Mouse (Mus musculus) olfactory bulb, adult 2 months (tissue): ENCODE results near the gene Snapc2. TPM values are rescaled to one million over a fixed set of nuclear protein-coding genes. Genes with fewer than 3 reads are reported as not detected.

ENCODE experiments used
- H3K27ac ChIP-seq: fragments of 200-500 bp; 2 replicates; pipeline ENCODE4 v1.5.1; 2012; ENCODE audit warnings: low read depth, low read length; ENCODE audit not compliant: insufficient read depth
- H3K4me1 ChIP-seq: fragments of 200-500 bp; 2 replicates; pipeline ENCODE4 v1.6.1; 2012; ENCODE audit warnings: low read length; ENCODE audit not compliant: control insufficient read depth, insufficient read depth
- H3K4me3 ChIP-seq: fragments of 200-500 bp; 2 replicates; pipeline ENCODE4 v1.5.1; 2012; ENCODE audit warnings: mild to moderate bottlenecking, low read depth, low read length, moderate library complexity; ENCODE audit not compliant: insufficient read depth
- CTCF ChIP-seq: fragments of 200-500 bp; IDR thresholded peaks from 2 replicates; pipeline ENCODE4 v1.5.1; 2012; ENCODE audit warnings: low read depth, mild to moderate bottlenecking, low read length, moderate library complexity; ENCODE audit not compliant: insufficient read depth
- POLR2A ChIP-seq: fragments of 200-500 bp; IDR thresholded peaks from 2 replicates; pipeline ENCODE4 v1.6.1; 2012; ENCODE audit warnings: mild to moderate bottlenecking, low read depth, low read length, moderate library complexity; ENCODE audit not compliant: insufficient read depth
- WGBS: fragments of 180-500 bp; shearing (Covaris S2); methylation state at CpG from one replicate; pipeline ENCODE4 v1.1.7; 2018; 5-methylcytosine and 5-hydroxymethylcytosine counted together
- polyA plus RNA-seq: library from polyadenylated mRNA; stranded (reverse); fragments of >200 nt; gene quantifications from 2 replicates; pipeline ENCODE4 v1.2.4, GENCODE M21; 2012; ENCODE audit warnings: low replicate concordance; ENCODE audit not compliant: missing spikeins, insufficient read depth, insufficient read length

Snapc2 gene
- polyA plus RNA-seq, 1 experiment: not detected

DNA sequence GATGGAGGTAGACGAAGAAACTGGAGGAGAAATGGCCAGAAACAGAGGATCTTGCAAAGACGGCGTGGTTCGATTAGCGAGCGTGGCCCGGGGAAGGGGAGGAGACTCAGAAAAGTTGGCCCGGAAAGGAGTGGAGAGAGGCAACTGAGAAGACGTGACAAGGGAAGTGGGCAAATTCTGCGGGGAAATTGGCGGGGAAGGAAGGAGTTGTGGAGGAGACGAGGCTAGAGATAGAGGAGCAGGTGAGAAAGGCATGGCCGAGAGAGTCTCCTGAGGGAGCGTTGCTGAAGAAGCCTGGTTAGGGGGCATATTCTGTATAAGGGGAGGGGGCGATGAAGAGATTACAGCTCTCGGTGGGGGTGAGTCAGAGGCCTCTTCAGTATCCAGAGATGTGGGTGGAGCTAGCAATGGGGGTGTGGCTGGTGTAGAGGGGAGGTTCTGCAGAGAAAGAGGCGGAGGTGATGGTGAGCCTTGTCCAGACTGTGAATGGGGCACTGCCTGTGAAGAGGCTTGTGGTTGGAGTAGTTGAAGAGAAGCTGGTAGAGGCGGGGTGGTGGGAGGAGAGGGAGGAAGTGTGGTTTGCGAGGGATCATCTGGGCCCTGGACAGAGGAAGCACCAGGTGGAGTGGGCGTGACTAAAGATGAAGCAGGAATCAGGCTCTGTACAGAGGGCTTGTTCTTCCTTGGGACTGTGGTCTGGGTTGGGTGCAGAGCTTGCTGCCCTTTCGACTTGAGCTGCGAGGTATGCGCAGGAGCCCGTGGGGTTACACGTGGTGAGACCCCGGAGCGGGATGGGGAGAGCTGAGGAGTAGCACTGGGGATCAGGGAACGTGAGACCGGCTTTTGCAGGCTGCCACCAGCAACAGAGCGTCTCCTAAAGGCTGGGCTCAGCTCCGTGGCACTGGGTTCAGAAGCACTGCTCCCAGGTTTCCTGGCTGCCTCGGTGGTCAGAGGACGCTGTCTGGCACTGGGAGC, 38.6 kb upstream of the Snapc2 start:
- H3K27ac ChIP-seq: no peak overlapping the region
- H3K4me1 ChIP-seq: peaks cover 39% of the 10 kb centered on the region
- 40% methylated on average over 33 of the region's 33 CpGs for WGBS
- TF ChIP-seq CTCF: no peak
- no peak for TF ChIP-seq POLR2A
- 0 out of 2 replicates have a peak overlapping the region, but pooled peaks have one; percentile 29 for H3K4me3 ChIP-seq

DNA sequence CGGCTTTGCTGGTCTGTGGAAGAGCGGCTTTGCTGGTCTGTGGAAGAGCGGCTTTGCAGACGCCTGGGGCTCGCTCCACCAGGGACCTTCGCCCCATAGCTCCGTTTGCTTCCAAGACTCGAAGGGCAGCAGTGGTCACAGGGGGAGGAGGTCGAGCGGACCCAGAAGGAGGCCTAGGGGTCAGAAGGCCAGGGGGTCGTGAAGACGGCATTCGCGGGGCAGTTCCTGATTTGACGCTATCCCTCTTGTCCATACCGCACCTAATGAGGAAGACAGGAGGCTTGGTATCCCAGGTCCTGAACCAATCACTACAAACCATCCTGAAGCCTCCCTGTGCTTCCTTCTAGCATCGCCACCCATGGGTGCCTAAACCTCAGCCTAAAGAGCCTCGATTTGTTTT, 36.6 kb upstream of the Snapc2 start:
- 10% methylated on average over 18 of the region's 18 CpGs for WGBS
- peak overlapping the region; percentile 84 for H3K4me3 ChIP-seq
- H3K27ac ChIP-seq: no peak overlapping the region
- peaks cover 35% of the 10 kb centered on the region for H3K4me1 ChIP-seq
- no peak for TF ChIP-seq CTCF
- no peak for TF ChIP-seq POLR2A

DNA sequence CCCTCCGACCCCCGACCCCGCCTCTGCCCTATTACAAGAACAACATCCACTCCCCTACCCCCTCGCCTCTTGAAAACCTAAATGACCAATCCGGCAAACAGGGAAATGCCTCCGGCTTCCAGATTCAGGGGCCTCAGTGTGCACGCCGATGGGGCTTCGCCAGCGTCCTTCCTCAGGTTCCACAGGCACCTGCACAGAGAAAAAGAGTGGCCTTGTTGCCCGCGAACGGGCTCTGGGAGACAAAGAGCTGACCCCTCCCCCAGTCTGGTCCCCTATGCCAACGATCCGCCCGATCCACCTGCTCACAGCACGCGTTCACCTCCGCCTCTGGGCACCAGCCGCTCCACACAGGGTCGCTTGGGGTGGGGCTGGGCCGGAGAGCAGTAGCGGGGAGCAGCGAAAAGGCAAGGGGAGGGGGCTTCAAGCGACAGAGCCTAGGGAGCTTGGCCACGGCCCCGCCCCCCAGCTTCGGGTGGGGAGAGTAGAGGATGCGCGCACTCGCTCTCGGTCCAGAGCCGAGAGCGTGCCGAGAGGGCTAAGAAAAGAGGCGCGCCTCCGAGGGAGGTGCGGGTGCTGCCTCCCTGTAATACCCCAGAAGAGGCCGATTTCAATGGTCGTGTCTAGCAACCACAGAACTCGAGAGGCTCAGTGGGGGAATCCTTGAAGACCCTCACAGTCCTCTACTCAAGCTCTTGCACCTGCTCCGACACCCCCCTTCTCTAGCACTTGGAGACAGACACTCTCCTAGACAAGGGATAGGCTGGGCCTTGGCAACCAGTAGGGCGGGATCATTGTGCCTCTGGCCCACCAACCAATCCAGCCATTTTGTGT, 35.9 kb upstream of the Snapc2 start, which contains the start of gene Prr36:
Gene Prr36, minus strand, starts transcription at position 669 of the 831 bp plus-strand sequence.
- Histone ChIP-seq H3K27ac (peak within 1 kb of the TSS; percentile 29; the same call in 1 of the 2 replicates), H3K4me1 (peaks cover 35% of the 10 kb centered on the region), H3K4me3 (peak within 1 kb of the TSS; percentile 84)
- TF ChIP-seq CTCF: no peak
- peak; percentile 57; the same call in 1 of the 2 replicates for TF ChIP-seq POLR2A
- under 1% methylated on average over 44 of the region's 44 CpGs for WGBS

DNA sequence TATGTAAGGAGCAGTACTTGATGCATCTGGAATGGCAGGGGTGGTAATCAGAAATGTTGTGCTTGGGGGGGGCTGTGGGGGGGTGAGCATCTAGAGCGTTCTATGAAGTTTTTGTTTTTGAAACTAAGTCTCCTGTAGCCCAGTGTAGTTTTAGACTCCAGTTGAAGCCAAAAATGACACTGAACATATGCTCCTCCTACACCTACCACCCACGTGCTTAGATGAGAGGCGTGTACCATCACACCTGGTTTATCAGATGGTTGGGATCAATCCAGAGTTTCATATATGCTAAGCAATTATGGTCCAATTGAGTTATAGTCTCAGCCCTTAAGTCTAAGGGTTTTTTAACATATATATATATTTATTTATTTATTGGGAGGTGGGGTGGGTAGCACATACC, 33.3 kb upstream of the Snapc2 start:
- no peak overlapping the region for H3K27ac ChIP-seq
- 84% methylated on average over 3 of the region's 3 CpGs for WGBS
- peaks cover 15% of the 10 kb centered on the region for H3K4me1 ChIP-seq
- H3K4me3 ChIP-seq: no peak overlapping the region
- TF ChIP-seq CTCF: no peak
- no peak for TF ChIP-seq POLR2A

DNA sequence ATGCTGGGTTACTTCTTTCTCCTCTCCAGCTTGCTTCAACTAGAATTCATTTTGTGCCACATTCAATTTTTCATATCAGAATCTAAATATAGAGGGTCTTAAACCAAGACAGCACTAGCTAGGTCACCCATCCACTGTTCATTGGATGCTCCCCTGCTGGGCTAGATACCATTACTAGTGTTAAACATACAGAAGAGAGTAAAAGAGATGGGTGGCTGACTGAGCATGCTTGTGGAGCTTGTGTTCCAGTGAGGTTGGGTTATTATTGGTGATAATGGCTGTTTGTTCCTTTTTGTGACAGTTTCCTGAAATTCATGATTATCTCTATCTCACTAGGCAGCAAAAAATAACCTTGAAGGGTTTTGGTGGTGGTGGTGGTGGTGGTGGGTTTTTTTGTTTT, 30.8 kb upstream of the Snapc2 start:
- TF ChIP-seq CTCF (no peak), POLR2A (no peak)

DNA sequence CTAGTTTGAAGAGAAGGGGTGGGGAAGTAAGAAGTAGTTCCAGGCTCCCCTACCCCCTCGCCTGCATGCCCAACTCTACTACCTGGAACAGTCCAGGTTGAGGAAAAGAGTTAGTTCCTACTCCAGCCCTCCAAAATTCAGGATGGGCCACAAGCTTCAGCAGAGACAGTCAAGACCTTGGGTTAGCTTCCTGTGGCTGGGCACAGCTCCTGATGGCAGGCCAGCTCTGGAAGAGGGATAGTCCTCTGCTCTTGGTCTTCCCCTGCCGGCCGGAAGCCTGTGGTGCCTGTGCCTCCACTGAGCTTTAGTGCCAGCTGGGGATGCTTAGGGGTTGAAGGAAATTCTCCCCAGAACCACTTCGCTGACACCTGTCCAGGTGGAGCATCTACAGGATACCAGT, 26.6 kb upstream of the Snapc2 start:
- TF ChIP-seq POLR2A: no peak
- TF ChIP-seq CTCF: no peak
- WGBS: 51% methylated on average over 4 of the region's 4 CpGs
- Histone ChIP-seq H3K27ac (no peak overlapping the region), H3K4me1 (peaks cover 12% of the 10 kb centered on the region; the same call in 1 of the 2 replicates), H3K4me3 (no peak overlapping the region)

More for the DNA sequence above, 30.8 kb upstream of the Snapc2 start:
- Histone ChIP-seq H3K27ac (no peak overlapping the region), H3K4me1 (peaks cover 10% of the 10 kb centered on the region; the same call in 1 of the 2 replicates), H3K4me3 (no peak overlapping the region)

DNA sequence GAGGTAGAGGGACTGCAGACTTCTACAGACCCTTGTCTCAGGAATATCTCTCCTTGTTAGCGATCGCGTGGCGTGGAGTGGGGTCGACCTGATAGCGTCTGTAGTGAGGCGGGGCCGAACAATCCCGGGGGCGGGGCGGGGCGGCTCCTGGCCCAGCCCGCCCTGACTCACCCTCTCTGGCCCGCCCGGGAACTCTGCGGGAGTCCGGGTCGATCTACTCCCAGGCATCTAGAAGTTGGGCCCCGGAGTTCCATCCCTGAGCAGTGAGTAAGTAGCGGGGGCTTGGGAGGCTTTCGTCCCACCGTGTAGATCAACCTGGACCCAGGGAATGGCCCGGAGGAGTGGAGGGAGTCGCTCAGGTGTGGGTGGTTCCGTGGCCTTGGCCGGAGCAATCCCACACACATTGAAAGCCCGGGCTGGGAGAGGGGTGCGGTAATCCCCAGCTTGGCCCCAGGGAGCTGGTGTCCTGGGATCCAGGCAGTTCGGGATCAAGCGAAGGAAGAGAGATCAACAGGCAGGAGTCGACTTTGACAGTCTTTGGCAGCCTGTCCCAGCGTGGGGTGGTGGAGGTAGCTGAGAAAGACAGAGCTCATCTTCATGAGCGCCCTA, 26.0 kb upstream of the Snapc2 start, which contains the start of gene Lrrc8e:
Gene Lrrc8e, plus strand, starts transcription at position 89 of the 609 bp plus-strand sequence.
- 9% methylated on average over 33 of the region's 33 CpGs for WGBS

DNA sequence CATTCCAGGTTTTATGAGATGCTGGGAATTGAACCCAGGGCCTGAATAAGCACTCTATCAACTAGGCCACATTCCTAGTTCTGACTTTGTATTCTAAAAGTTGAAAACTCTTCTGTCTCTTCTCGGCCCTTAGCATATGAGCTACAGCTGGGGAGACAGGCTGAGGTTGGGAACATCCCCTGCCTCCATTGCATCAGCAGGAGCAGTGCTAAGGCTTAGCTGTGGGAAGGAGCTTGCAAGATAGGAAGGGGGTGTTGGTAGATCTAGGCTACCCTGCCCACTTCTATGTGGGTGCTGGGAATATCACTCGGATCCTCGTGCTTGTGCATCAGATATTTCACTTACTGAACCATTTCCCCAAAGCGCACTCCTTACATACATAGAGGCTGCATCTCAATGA, 25.0 kb upstream of the Snapc2 start:
- H3K4me3 ChIP-seq: no peak overlapping the region
- WGBS: 94% methylated on average over 4 of the region's 4 CpGs
- TF ChIP-seq POLR2A: no peak
- no peak for TF ChIP-seq CTCF
- H3K4me1 ChIP-seq: peaks cover 12% of the 10 kb centered on the region; the same call in 1 of the 2 replicates
- H3K27ac ChIP-seq: no peak overlapping the region

More for the DNA sequence above, 26.0 kb upstream of the Snapc2 start, which contains the start of gene Lrrc8e:
- Histone ChIP-seq H3K27ac (no peak within 1 kb of the TSS), H3K4me1 (peaks cover 12% of the 10 kb centered on the region; the same call in 1 of the 2 replicates), H3K4me3 (no peak within 1 kb of the TSS)
- TF ChIP-seq POLR2A: no peak
- TF ChIP-seq CTCF: no peak
